Comparison of ENCODE assay signal across 15 mouse cellular contexts in the genomic region with DNA sequence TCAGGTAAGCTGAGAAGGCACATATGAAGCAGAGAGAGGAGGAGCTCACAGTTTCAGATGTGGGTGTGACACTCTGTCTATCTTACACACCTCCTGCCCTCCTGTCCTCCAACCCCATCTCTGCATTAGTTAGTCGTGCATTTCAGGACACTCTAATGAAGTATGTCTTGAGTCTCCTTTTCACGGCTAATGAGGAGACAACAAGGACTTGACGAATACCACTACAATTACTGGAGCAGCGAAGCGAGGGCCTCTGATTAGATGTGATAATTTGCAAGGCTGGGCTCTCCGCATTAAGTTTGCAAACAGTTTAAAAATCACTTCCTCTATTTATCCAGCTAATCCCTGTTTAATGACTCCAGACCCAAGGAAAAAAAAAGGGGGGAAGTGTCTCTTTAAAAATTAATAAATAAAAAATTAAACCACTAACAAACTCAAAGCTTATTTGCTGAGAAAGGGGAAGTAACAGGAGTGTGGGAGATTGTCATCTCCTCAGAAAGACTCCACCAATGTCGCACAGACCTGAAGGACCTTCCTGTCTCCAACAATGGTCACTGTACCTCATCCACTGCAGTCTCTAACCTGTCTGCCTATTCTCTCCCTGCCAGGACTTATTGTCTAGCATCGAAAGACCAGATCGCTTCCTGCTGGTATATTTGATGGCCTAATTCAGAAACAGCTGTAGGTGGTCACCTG.
DNase-seq lines count a peak whose midpoint lies in the region; ATAC-seq and TF ChIP-seq lines count a peak whose summit lies in the region.
"Had no signal": no experiment of that assay in that cellular context is flagged by ENCODE, and none has a peak within 500 bp of the region (broad histone marks: within the 10 kb centered on the region; RNA-seq: fewer than 3 reads in every experiment).

No protein-coding gene starts in this region.

- no peaks in the 10 kb centered on the region for H3K36me3 ChIP-seq in hindbrain, embryonic 10.5 days
- no peaks in the 10 kb centered on the region for H3K36me3 ChIP-seq in hindbrain, embryonic 12.5 days
- H3K36me3 ChIP-seq in forebrain, embryonic 13.5 days (ENCODE audit: poor library complexity, severe bottlenecking): no peaks in the 10 kb centered on the region
- H3K36me3 ChIP-seq in thymus, adult 2 months (ENCODE audit: control insufficient read depth, insufficient read depth, low read length): no peaks in the 10 kb centered on the region

- no peak for TF ChIP-seq POLR2A in thymus, adult 2 months (IDR thresholded peaks at IDR 0.05; ENCODE audit: control insufficient read depth, extremely low read depth, insufficient read depth, low read length, poor library complexity)

- no peak overlapping the region for H3K4me3 ChIP-seq in hindbrain, embryonic 10.5 days
- no peak overlapping the region for H3K4me3 ChIP-seq in hindbrain, embryonic 12.5 days
- no peak overlapping the region for H3K4me3 ChIP-seq in forebrain, embryonic 13.5 days
- H3K4me3 ChIP-seq in left cerebral cortex, adult 2 months: no peak overlapping the region
- H3K4me3 ChIP-seq in thymus, adult 2 months (ENCODE audit: control insufficient read depth, insufficient read depth, low read length): no peak overlapping the region
- H3K4me3 ChIP-seq: heart, adult 2 months had no signal

- intact Hi-C loops in left cerebral cortex, postnatal 25 days (cut with DNase I): no loop called here
- intact Hi-C loops in left cerebral cortex, adult 2 months (cut with DNase I): no loop called here

- peak overlapping the region; percentile 53 for H3K27ac ChIP-seq in hindbrain, embryonic 10.5 days
- no peak overlapping the region for H3K27ac ChIP-seq in hindbrain, embryonic 12.5 days
- no peak overlapping the region for H3K27ac ChIP-seq in forebrain, embryonic 13.5 days
- H3K27ac ChIP-seq in left cerebral cortex, adult 2 months: no peak overlapping the region
- no peak overlapping the region for H3K27ac ChIP-seq in thymus, adult 2 months (ENCODE audit: control insufficient read depth, insufficient read depth, low read length)
- H3K27ac ChIP-seq: heart, adult 2 months; kidney, postnatal 0 days had no signal

- H3K27me3 ChIP-seq in hindbrain, embryonic 10.5 days (ENCODE audit: insufficient read depth, poor library complexity, severe bottlenecking): peaks cover 20% of the 10 kb centered on the region; the same call in 1 of the 2 replicates
- no peaks in the 10 kb centered on the region for H3K27me3 ChIP-seq in hindbrain, embryonic 12.5 days
- peaks cover 38% of the 10 kb centered on the region for H3K27me3 ChIP-seq in forebrain, embryonic 13.5 days
- H3K27me3 ChIP-seq in thymus, adult 2 months (ENCODE audit: control insufficient read depth, insufficient read depth, low read length): no peaks in the 10 kb centered on the region

- ATAC-seq in hindbrain, embryonic 12.5 days (ENCODE audit: low FRiP score): no peak
- ATAC-seq in forebrain, embryonic 13.5 days: peak; percentile 36; the same call in 1 of the 2 replicates
- peak; percentile 83 for ATAC-seq in megakaryocyte progenitor cell, adult 5-6 weeks (replicated peaks; ENCODE audit: poor library complexity)
- ATAC-seq: CD4-positive, CD25-positive, alpha-beta regulatory T cell, adult 4 months had no signal

- no peak for DNase-seq in hindbrain, embryonic 10.5 days (ENCODE audit: low spot score)
- DNase-seq in A20 (ENCODE audit: low read depth, low spot score): peak; percentile 32
- DNase-seq in left cerebral cortex, postnatal 25 days (ENCODE audit: low spot score in 2 of 2): no peak
- DNase-seq in left cerebral cortex, adult 2 months (ENCODE audit: extremely low spot score in 1 of 2, low spot score in 2 of 2): no peak
- DNase-seq in thymus, adult 2 months: no peak
- DNase-seq: cerebellum, adult 11-12 months; heart, postnatal 4 days; lung, postnatal 4 days had no signal

- H3K9me3 ChIP-seq in hindbrain, embryonic 10.5 days: no peaks in the 10 kb centered on the region
- H3K9me3 ChIP-seq in hindbrain, embryonic 12.5 days (replicated peaks): no peaks in the 10 kb centered on the region
- H3K9me3 ChIP-seq in forebrain, embryonic 13.5 days (replicated peaks): no peaks in the 10 kb centered on the region

- no peak for TF ChIP-seq CTCF in left cerebral cortex, adult 2 months (IDR thresholded peaks at IDR 0.05)
- TF ChIP-seq CTCF in thymus, adult 2 months (IDR thresholded peaks at IDR 0.05; ENCODE audit: borderline replicate concordance, control insufficient read depth, extremely low read depth, insufficient read depth, low read length, poor library complexity): no peak

- peaks cover 48% of the 10 kb centered on the region for H3K4me1 ChIP-seq in hindbrain, embryonic 10.5 days (replicated peaks)
- peaks cover 31% of the 10 kb centered on the region for H3K4me1 ChIP-seq in hindbrain, embryonic 12.5 days
- peaks cover 23% of the 10 kb centered on the region for H3K4me1 ChIP-seq in forebrain, embryonic 13.5 days
- H3K4me1 ChIP-seq in thymus, adult 2 months (replicated peaks; ENCODE audit: control insufficient read depth, insufficient read depth, low read length): peaks cover 27% of the 10 kb centered on the region

- no peak overlapping the region for H3K4me2 ChIP-seq in hindbrain, embryonic 12.5 days (replicated peaks)
- no peak overlapping the region for H3K4me2 ChIP-seq in forebrain, embryonic 13.5 days
- H3K4me2 ChIP-seq: liver, embryonic 11.5 days had no signal

- no peak overlapping the region for H3K9ac ChIP-seq in hindbrain, embryonic 12.5 days
- no peak overlapping the region for H3K9ac ChIP-seq in forebrain, embryonic 13.5 days

- 58% methylated on average over 9 of the region's 9 CpGs for WGBS in hindbrain, embryonic 10.5 days
- WGBS in hindbrain, embryonic 12.5 days: 47% methylated on average over 9 of the region's 9 CpGs
- WGBS in forebrain, embryonic 13.5 days: 12% methylated on average over 9 of the region's 9 CpGs
- 71% methylated on average over 9 of the region's 9 CpGs for WGBS in thymus, adult 2 months
